ENCODE assay signal across 8 mouse cellular contexts in genomic region chr4:133095734-133096065, GRCm38 (mm10). TPM values are rescaled to one million over a fixed set of nuclear protein-coding genes. Genes with fewer than 3 reads are reported as not detected.
DNase-seq lines count a peak whose midpoint lies in the region; ATAC-seq and TF ChIP-seq lines count a peak whose summit lies in the region.
"Not testable (repeated sequence)": the region's sequence is repeated elsewhere in the genome, so short reads cannot be mapped to it uniquely, and the experiment has no call there.

No protein-coding gene starts in this region.

- 17% methylated on average over 3 of the region's 3 CpGs for WGBS in embryonic facial prominence, embryonic 10.5 days
- 9% methylated on average over 3 of the region's 3 CpGs for WGBS in forebrain, embryonic 16.5 days
- 16% methylated on average over 3 of the region's 3 CpGs for WGBS in hindbrain, embryonic 10.5 days
- WGBS in kidney, adult 2 months = 10% methylated on average over 3 of the region's 3 CpGs
- WGBS in liver, adult 2 months = 0% methylated on average over 2 of the region's 3 CpGs
- 7% methylated on average over 3 of the region's 3 CpGs for WGBS in midbrain, embryonic 10.5 days
- 4% methylated on average over 3 of the region's 3 CpGs for WGBS in neural tube, embryonic 14.5 days

- peak; percentile 8 for ATAC-seq in forebrain, embryonic 16.5 days
- not testable (repeated sequence) for ATAC-seq in neural tube, embryonic 14.5 days (ENCODE audit: low read depth)

- TF ChIP-seq CTCF in E14TG2a.4 (conservative IDR thresholded peaks at IDR 0.05; ENCODE audit: low read length); kidney, adult 2 months (conservative IDR thresholded peaks at IDR 0.05; ENCODE audit: insufficient read depth, insufficient read length, low read depth, low read length); liver, adult 2 months (IDR thresholded peaks at IDR 0.05; ENCODE audit: low read depth, low read length): not testable (repeated sequence)

- H3K9me3 ChIP-seq in E14TG2a.4 (ENCODE audit: low read length); embryonic facial prominence, embryonic 10.5 days; forebrain, embryonic 16.5 days (ENCODE audit: control insufficient read depth, low read length); hindbrain, embryonic 10.5 days; midbrain, embryonic 10.5 days (replicated peaks); neural tube, embryonic 14.5 days (ENCODE audit: control insufficient read depth, low read length): not testable (repeated sequence)

- H3K79me2 ChIP-seq in liver, adult 2 months (ENCODE audit: control insufficient read depth, insufficient read depth, low read length) = not testable (repeated sequence)

- peak overlapping the region; percentile 32 for H3K4me2 ChIP-seq in forebrain, embryonic 16.5 days (ENCODE audit: low read length)
- peak overlapping the region; percentile 34; the same call in 1 of the 2 replicates for H3K4me2 ChIP-seq in neural tube, embryonic 14.5 days (ENCODE audit: low read depth, low read length)

- H3K27me3 ChIP-seq in E14TG2a.4 (ENCODE audit: insufficient read depth, low read length); forebrain, embryonic 16.5 days (replicated peaks; ENCODE audit: control insufficient read depth, insufficient read depth, low read length); kidney, adult 2 months (replicated peaks; ENCODE audit: control insufficient read depth, insufficient read depth, low read length); liver, adult 2 months (ENCODE audit: control insufficient read depth, insufficient read depth, low read length); neural tube, embryonic 14.5 days (ENCODE audit: control insufficient read depth, insufficient read depth, low read length): not testable (repeated sequence)
- H3K27me3 ChIP-seq in embryonic facial prominence, embryonic 10.5 days (replicated peaks; ENCODE audit: low read depth, poor library complexity, severe bottlenecking) = peaks cover 45% of the 10 kb centered on the region
- peaks cover 47% of the 10 kb centered on the region for H3K27me3 ChIP-seq in hindbrain, embryonic 10.5 days (ENCODE audit: insufficient read depth, poor library complexity, severe bottlenecking)
- peaks cover 51% of the 10 kb centered on the region for H3K27me3 ChIP-seq in midbrain, embryonic 10.5 days (ENCODE audit: low read depth, poor library complexity, severe bottlenecking)

- H3K9ac ChIP-seq in forebrain, embryonic 16.5 days (replicated peaks; ENCODE audit: low read depth, low read length); neural tube, embryonic 14.5 days (replicated peaks; ENCODE audit: low read depth, low read length): not testable (repeated sequence)
- H3K9ac ChIP-seq in liver, adult 2 months (ENCODE audit: low read depth, low read length) = peak overlapping the region; percentile 51

- DNase-seq in embryonic facial prominence, embryonic 10.5 days (ENCODE audit: low spot score); hindbrain, embryonic 10.5 days (ENCODE audit: low spot score); kidney, adult 2 months; midbrain, embryonic 10.5 days (ENCODE audit: low spot score): not testable (repeated sequence)
- peak; percentile 57 for DNase-seq in liver, adult 2 months (ENCODE audit: extremely low read depth, low read depth, low spot score)

- TF ChIP-seq POLR2A in kidney, adult 2 months (IDR thresholded peaks at IDR 0.05; ENCODE audit: low read depth, low read length); liver, adult 2 months (IDR thresholded peaks at IDR 0.05; ENCODE audit: extremely low read depth, insufficient read depth, low read length): not testable (repeated sequence)

- peak overlapping the region; percentile 80 for H3K27ac ChIP-seq in embryonic facial prominence, embryonic 10.5 days (replicated peaks)
- peak overlapping the region; percentile 89 for H3K27ac ChIP-seq in forebrain, embryonic 16.5 days (ENCODE audit: low read length)
- H3K27ac ChIP-seq in hindbrain, embryonic 10.5 days = peak overlapping the region; percentile 89
- H3K27ac ChIP-seq in kidney, adult 2 months (ENCODE audit: insufficient read depth, low read depth, low read length) = peak overlapping the region; percentile 90
- H3K27ac ChIP-seq in liver, adult 2 months (replicated peaks; ENCODE audit: insufficient read depth, low read depth, low read length) = peak overlapping the region; percentile 81
- peak overlapping the region; percentile 84 for H3K27ac ChIP-seq in midbrain, embryonic 10.5 days (replicated peaks)
- peak overlapping the region; percentile 69 for H3K27ac ChIP-seq in neural tube, embryonic 14.5 days (ENCODE audit: low read depth, low read length)

- H3K4me3 ChIP-seq in E14TG2a.4 (replicated peaks; ENCODE audit: low read length) = peak overlapping the region; percentile 77
- H3K4me3 ChIP-seq in embryonic facial prominence, embryonic 10.5 days = peak overlapping the region; percentile 36
- H3K4me3 ChIP-seq in forebrain, embryonic 16.5 days (replicated peaks; ENCODE audit: low read length); neural tube, embryonic 14.5 days (ENCODE audit: low read depth, low read length): not testable (repeated sequence)
- peak overlapping the region; percentile 39 for H3K4me3 ChIP-seq in hindbrain, embryonic 10.5 days
- H3K4me3 ChIP-seq in kidney, adult 2 months (ENCODE audit: insufficient read depth, low read depth, low read length) = peak overlapping the region; percentile 13; the same call in 1 of the 2 replicates
- peak overlapping the region; percentile 52 for H3K4me3 ChIP-seq in liver, adult 2 months (ENCODE audit: insufficient read depth, low read depth, low read length)
- H3K4me3 ChIP-seq in midbrain, embryonic 10.5 days = peak overlapping the region; percentile 40

- not testable (repeated sequence) for H3K36me3 ChIP-seq in E14TG2a.4 (ENCODE audit: insufficient read depth, low read length); embryonic facial prominence, embryonic 10.5 days (replicated peaks); forebrain, embryonic 16.5 days (ENCODE audit: control insufficient read depth, insufficient read depth); hindbrain, embryonic 10.5 days; kidney, adult 2 months (ENCODE audit: control insufficient read depth, insufficient read depth, low read length); liver, adult 2 months (ENCODE audit: control insufficient read depth, insufficient read depth, low read length); midbrain, embryonic 10.5 days; neural tube, embryonic 14.5 days (ENCODE audit: control insufficient read depth, insufficient read depth, low read length)

- peaks cover 46% of the 10 kb centered on the region for H3K4me1 ChIP-seq in E14TG2a.4 (replicated peaks; ENCODE audit: low read depth, low read length)
- peaks cover 48% of the 10 kb centered on the region for H3K4me1 ChIP-seq in embryonic facial prominence, embryonic 10.5 days
- peaks cover 49% of the 10 kb centered on the region for H3K4me1 ChIP-seq in forebrain, embryonic 16.5 days (replicated peaks; ENCODE audit: control insufficient read depth, insufficient read depth, low read length)
- H3K4me1 ChIP-seq in hindbrain, embryonic 10.5 days (replicated peaks) = peaks cover 47% of the 10 kb centered on the region
- peaks cover 34% of the 10 kb centered on the region for H3K4me1 ChIP-seq in kidney, adult 2 months (ENCODE audit: control insufficient read depth, insufficient read depth, low read length)
- peaks cover 26% of the 10 kb centered on the region for H3K4me1 ChIP-seq in liver, adult 2 months (ENCODE audit: control insufficient read depth, insufficient read depth, low read length)
- H3K4me1 ChIP-seq in midbrain, embryonic 10.5 days = peaks cover 44% of the 10 kb centered on the region
- H3K4me1 ChIP-seq in neural tube, embryonic 14.5 days (ENCODE audit: control insufficient read depth, insufficient read depth, low read length) = peaks cover 37% of the 10 kb centered on the region

RNA-seq across cellular contexts. Expression of gene Wasf2, which starts 34.6 kb away (rescaled TPM):
- polyA plus RNA-seq in embryonic facial prominence, embryonic 10.5 days (2016; fragmentation: Nextera tagmentation; extraction: Ambion mirVana) = 66.7 and 73.0 TPM in 2 replicates
- 27.0 and 31.5 TPM in 2 replicates for polyA plus RNA-seq in forebrain, embryonic 16.5 days (2015; fragmentation: Nextera tagmentation; extraction: Ambion mirVana)
- polyA plus RNA-seq in hindbrain, embryonic 10.5 days (2016; fragmentation: Nextera tagmentation; extraction: Ambion mirVana) = 42.1 and 67.1 TPM in 2 replicates
- 37.0 and 45.7 TPM in 2 replicates for polyA plus RNA-seq in kidney, adult 2 months (2012; rRNA removed)
- total RNA-seq in liver, adult 2 months (2014; rRNA removed) = 6.0 and 10.7 TPM in 2 replicates
- 12.3 and 17.0 TPM in 2 replicates for polyA plus RNA-seq in liver, adult 2 months (2012; rRNA removed)
- 48.3 and 50.3 TPM in 2 replicates for polyA plus RNA-seq in midbrain, embryonic 10.5 days (2016; fragmentation: Nextera tagmentation; extraction: Ambion mirVana)
- polyA plus RNA-seq in neural tube, embryonic 14.5 days (2014; fragmentation: Nextera tagmentation; extraction: Ambion mirVana) = 18.5 and 19.6 TPM in 2 replicates
